Comparison of ENCODE assay signal across 35 mouse cellular contexts in the genomic region with DNA sequence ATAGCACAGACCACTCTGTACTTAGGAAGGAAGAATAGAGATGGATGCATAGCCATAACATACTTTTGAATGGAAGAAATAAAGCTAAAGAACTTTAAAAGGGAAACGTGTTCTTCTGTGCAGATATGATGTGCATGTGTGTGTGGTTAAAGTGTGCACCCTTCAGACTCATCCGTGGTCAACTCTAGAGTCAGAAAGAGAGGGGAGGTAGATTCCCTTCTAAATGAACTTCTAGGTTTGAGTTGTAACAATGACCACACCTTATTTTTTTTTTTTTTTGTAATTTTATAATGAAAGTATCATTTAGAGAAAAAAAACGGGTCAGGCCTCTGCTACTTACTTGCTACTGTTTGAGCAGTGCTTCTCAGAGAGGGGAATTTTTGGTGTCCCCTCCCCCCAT. TPM values are rescaled to one million over a fixed set of nuclear protein-coding genes. Genes with fewer than 3 reads are reported as not detected.
"Had no signal": no experiment of that assay in that cellular context is flagged by ENCODE, and none has a peak within 500 bp of the region (broad histone marks: within the 10 kb centered on the region; RNA-seq: fewer than 3 reads in every experiment).

No protein-coding gene starts in this region.

- ATAC-seq: forebrain, embryonic 13.5 days; forebrain, embryonic 14.5 days; forebrain, embryonic 15.5 days; forebrain, embryonic 16.5 days; forebrain, postnatal 0 days had no signal

- DNase-seq: cerebellum, adult 8-10 months; cerebellum, adult 9-10 months; cerebellum, adult 9-11 months; cerebellum, postnatal 10 days; cerebellum, postnatal 14 days; cerebellum, postnatal 25 days; cerebellum, postnatal 36 days; embryo, embryonic 11 days; forebrain, postnatal 0 days; gastrocnemius, adult 2 months; gastrocnemius, postnatal 10 days; gastrocnemius, postnatal 14 days; gastrocnemius, postnatal 25 days; gastrocnemius, postnatal 36 days; heart, adult 18-20 months; heart, adult 2 months had no signal

- H3K9ac ChIP-seq: embryonic facial prominence, embryonic 12.5 days; embryonic facial prominence, embryonic 13.5 days; embryonic facial prominence, embryonic 15.5 days; forebrain, embryonic 12.5 days; forebrain, embryonic 13.5 days; forebrain, embryonic 15.5 days; forebrain, postnatal 0 days had no signal

- H3K4me3 ChIP-seq: embryonic facial prominence, embryonic 10.5 days; embryonic facial prominence, embryonic 12.5 days; embryonic facial prominence, embryonic 13.5 days; embryonic facial prominence, embryonic 15.5 days; erythroblast, embryonic 14.5 days; forebrain, embryonic 10.5 days; forebrain, embryonic 12.5 days; forebrain, embryonic 13.5 days; forebrain, embryonic 15.5 days; gastrocnemius, adult 2 months; heart, adult 2 months had no signal

- H3K27me3 ChIP-seq: embryonic facial prominence, embryonic 12.5 days; embryonic facial prominence, embryonic 13.5 days; embryonic facial prominence, embryonic 15.5 days; forebrain, embryonic 12.5 days; forebrain, embryonic 13.5 days; forebrain, embryonic 15.5 days had no signal

- H3K4me1 ChIP-seq: embryonic facial prominence, embryonic 12.5 days; embryonic facial prominence, embryonic 13.5 days; embryonic facial prominence, embryonic 15.5 days; forebrain, embryonic 12.5 days; forebrain, embryonic 13.5 days; forebrain, embryonic 15.5 days had no signal

- H3K36me3 ChIP-seq: embryonic facial prominence, embryonic 10.5 days; embryonic facial prominence, embryonic 12.5 days; embryonic facial prominence, embryonic 13.5 days; embryonic facial prominence, embryonic 15.5 days; forebrain, embryonic 10.5 days; forebrain, embryonic 12.5 days; forebrain, embryonic 15.5 days had no signal

- H3K9me3 ChIP-seq: embryonic facial prominence, embryonic 10.5 days; embryonic facial prominence, embryonic 12.5 days; embryonic facial prominence, embryonic 13.5 days; embryonic facial prominence, embryonic 15.5 days; forebrain, embryonic 10.5 days; forebrain, embryonic 12.5 days; forebrain, embryonic 13.5 days; forebrain, embryonic 15.5 days had no signal

- H3K27ac ChIP-seq: embryonic facial prominence, embryonic 10.5 days; embryonic facial prominence, embryonic 12.5 days; embryonic facial prominence, embryonic 13.5 days; embryonic facial prominence, embryonic 15.5 days; forebrain, embryonic 10.5 days; forebrain, embryonic 12.5 days; forebrain, embryonic 13.5 days; forebrain, embryonic 15.5 days; gastrocnemius, adult 2 months; heart, adult 2 months had no signal

- H3K4me2 ChIP-seq: embryonic facial prominence, embryonic 12.5 days; embryonic facial prominence, embryonic 13.5 days; embryonic facial prominence, embryonic 15.5 days; forebrain, embryonic 12.5 days; forebrain, embryonic 13.5 days; forebrain, embryonic 15.5 days had no signal

RNA-seq across cellular contexts. Expression of a gene that starts 9.7 kb away (rescaled TPM):
- total RNA-seq: common myeloid progenitor, adult 5-6 weeks; gastrocnemius, adult 18-20 months; gastrocnemius, adult 2 months; gastrocnemius, postnatal 10 days; gastrocnemius, postnatal 25 days; gastrocnemius, postnatal 36 days; granulocyte monocyte progenitor cell, adult 5-6 weeks; heart, adult 18-20 months; heart, adult 2 months; heart, adult 8-10 months had no signal
- polyA plus RNA-seq: erythroblast, embryonic 14.5 days; heart, adult 2 months had no signal

RNA-seq across cellular contexts. Expression of a gene that starts 36.0 kb away (rescaled TPM):
- total RNA-seq: common myeloid progenitor, adult 5-6 weeks; gastrocnemius, adult 18-20 months; gastrocnemius, adult 2 months; gastrocnemius, adult 8-10 months; gastrocnemius, postnatal 14 days; gastrocnemius, postnatal 25 days; gastrocnemius, postnatal 36 days; granulocyte monocyte progenitor cell, adult 5-6 weeks; heart, adult 18-20 months; heart, adult 8-10 months had no signal
- polyA plus RNA-seq: erythroblast, embryonic 14.5 days; gonadal fat pad, adult 2 months had no signal

RNA-seq across cellular contexts. Expression of a gene that starts 39.6 kb away (rescaled TPM):
- total RNA-seq: forebrain, postnatal 0 days; gastrocnemius, adult 18-20 months; gastrocnemius, adult 2 months; gastrocnemius, adult 8-10 months; gastrocnemius, postnatal 10 days; gastrocnemius, postnatal 14 days; gastrocnemius, postnatal 25 days; gastrocnemius, postnatal 36 days; granulocyte monocyte progenitor cell, adult 5-6 weeks; heart, adult 18-20 months; heart, adult 2 months; heart, adult 8-10 months had no signal
- polyA plus RNA-seq: cortical plate, adult 2 months; erythroblast, embryonic 14.5 days; frontal cortex, adult 2 months; heart, adult 2 months had no signal

RNA-seq across cellular contexts. Expression of a gene that starts 58.2 kb away (rescaled TPM):
- total RNA-seq: common myeloid progenitor, adult 5-6 weeks; gastrocnemius, adult 2 months; gastrocnemius, postnatal 14 days; granulocyte monocyte progenitor cell, adult 5-6 weeks had no signal
- polyA plus RNA-seq: erythroblast, embryonic 14.5 days had no signal
